Mouse (Mus musculus) neural tube, embryonic 14.5 days (tissue): ENCODE measurements around the gene Gdap1l1. TPM values are rescaled to one million over a fixed set of nuclear protein-coding genes. Genes with fewer than 3 reads are reported as not detected.

Experiments
- ATAC-seq: fragments of 200-750 bp; cut with Nextera tagmentation; 2 replicates; pipeline ENCODE4 v1.8.0; 2017; ENCODE audit warnings: low read depth, mild to moderate bottlenecking, moderate TSS enrichment, moderate library complexity
- H3K27ac ChIP-seq: fragments of 300-500 bp; sonication (generic); 2 replicates; pipeline ENCODE4 v1.5.1; 2014; ENCODE audit warnings: low read depth, mild to moderate bottlenecking, control low read depth, low read length, moderate library complexity, mixed read lengths
- H3K27me3 ChIP-seq: fragments of 300-500 bp; sonication (generic); 2 replicates; pipeline ENCODE4 v1.6.1; 2014; ENCODE audit warnings: low read length; ENCODE audit not compliant: control insufficient read depth, insufficient read depth
- H3K36me3 ChIP-seq: fragments of 300-500 bp; sonication (generic); 2 replicates; pipeline ENCODE4 v1.6.1; 2014; ENCODE audit warnings: low read length, mixed read lengths; ENCODE audit not compliant: control insufficient read depth, insufficient read depth
- H3K4me1 ChIP-seq: fragments of 300-500 bp; sonication (generic); 2 replicates; pipeline ENCODE4 v1.6.1; 2014; ENCODE audit warnings: low read length; ENCODE audit not compliant: control insufficient read depth, insufficient read depth
- H3K4me2 ChIP-seq: fragments of 300-500 bp; sonication (generic); 2 replicates; pipeline ENCODE4 v1.6.1; 2014; ENCODE audit warnings: mild to moderate bottlenecking, low read depth, low read length, control low read depth
- H3K4me3 ChIP-seq: fragments of 300-500 bp; sonication (generic); 2 replicates; pipeline ENCODE4 v1.5.1; 2014; ENCODE audit warnings: low read depth, low read length, control low read depth, mixed read lengths
- H3K9ac ChIP-seq: fragments of 300-500 bp; sonication (generic); replicated peaks from 2 replicates; pipeline ENCODE4 v1.6.1; 2014; ENCODE audit warnings: low read depth, mild to moderate bottlenecking, control low read depth, low read length, mixed read lengths
- H3K9me3 ChIP-seq: fragments of 300-500 bp; sonication (generic); 2 replicates; pipeline ENCODE4 v1.6.1; 2016; ENCODE audit warnings: low read length; ENCODE audit not compliant: control insufficient read depth
- WGBS: fragments of 180-500 bp; shearing (Covaris S2); extraction: QIAGEN DNeasy Blood & Tissue Kit; methylation state at CpG from one replicate; pipeline ENCODE4 v1.1.7; 2014; 5-methylcytosine and 5-hydroxymethylcytosine counted together
- polyA plus RNA-seq: library from polyadenylated mRNA; unstranded; fragments of >200 nt; fragmentation: Nextera tagmentation; extraction: Ambion mirVana; gene quantifications from 2 replicates; pipeline ENCODE4 v1.2.1, GENCODE M21; 2014

The Gdap1l1 gene
- polyA plus RNA-seq, 1 experiment from 2014 or later = 115 TPM

- no peaks in the 10 kb centered on the region for H3K36me3 ChIP-seq
- H3K27me3 ChIP-seq = no peaks in the 10 kb centered on the region
- H3K4me2 ChIP-seq = peak overlapping the region; percentile 59
- H3K9me3 ChIP-seq = no peaks in the 10 kb centered on the region
- H3K4me1 ChIP-seq = peaks cover 20% of the 10 kb centered on the region
- WGBS = 2% methylated on average over 30 of the region's 30 CpGs
- H3K4me3 ChIP-seq = peak overlapping the region; percentile 68
- H3K27ac ChIP-seq = peak overlapping the region; percentile 80
- ATAC-seq = peak; percentile 52
- peak overlapping the region; percentile 93 for H3K9ac ChIP-seq
Observed at GRCm38 (mm10) chr2:163438619-163439451, 559 bp downstream of the Gdap1l1 start.

GRCm38 (mm10) chr2:163439488-163439887 lies 1.2 kb downstream of the Gdap1l1 start:
- Histone ChIP-seq H3K36me3 (no peaks in the 10 kb centered on the region), H3K4me2 (peak overlapping the region; percentile 59), H3K9me3 (no peaks in the 10 kb centered on the region), H3K27me3 (no peaks in the 10 kb centered on the region), H3K4me3 (peak overlapping the region; percentile 68), H3K9ac (peak overlapping the region; percentile 93), H3K4me1 (peaks cover 20% of the 10 kb centered on the region), H3K27ac (no peak overlapping the region)
- no peak for ATAC-seq
- WGBS = 80% methylated on average over 1 of the region's 1 CpGs

DNA sequence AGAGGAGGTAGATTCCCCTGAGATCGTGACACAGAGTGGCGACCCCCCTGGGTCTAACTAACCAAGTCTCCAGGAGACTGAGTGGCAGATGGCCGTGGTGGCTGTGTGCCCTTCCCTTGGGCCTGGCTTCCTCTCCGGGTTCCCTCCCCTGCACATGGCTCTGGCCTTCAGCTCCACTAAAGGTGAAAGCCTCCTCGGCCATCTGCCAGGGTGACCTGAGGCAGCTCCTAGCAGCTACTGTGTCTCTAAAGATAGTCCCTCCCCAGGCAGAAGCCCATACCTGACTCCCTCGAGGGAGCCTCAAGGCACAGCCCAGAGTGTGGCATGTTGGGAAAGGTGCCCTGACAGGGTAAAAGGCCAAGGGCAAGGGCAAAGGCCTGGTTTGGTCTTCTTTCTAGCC lies 5.3 kb downstream of the Gdap1l1 start:
- no peak overlapping the region for H3K4me2 ChIP-seq
- peaks cover 6% of the 10 kb centered on the region for H3K36me3 ChIP-seq
- no peak for ATAC-seq
- no peaks in the 10 kb centered on the region for H3K9me3 ChIP-seq
- H3K27ac ChIP-seq = no peak overlapping the region
- H3K9ac ChIP-seq = no peak overlapping the region
- H3K27me3 ChIP-seq = no peaks in the 10 kb centered on the region
- 80% methylated on average over 6 of the region's 6 CpGs for WGBS
- no peak overlapping the region for H3K4me3 ChIP-seq
- peaks cover 16% of the 10 kb centered on the region for H3K4me1 ChIP-seq

- 69% methylated on average over 7 of the region's 7 CpGs for WGBS
- peaks cover 16% of the 10 kb centered on the region for H3K4me1 ChIP-seq
- no peak overlapping the region for H3K27ac ChIP-seq
- no peak overlapping the region for H3K4me3 ChIP-seq
- no peak for ATAC-seq
- H3K9ac ChIP-seq = no peak overlapping the region
- H3K36me3 ChIP-seq = peaks cover 6% of the 10 kb centered on the region
- no peaks in the 10 kb centered on the region for H3K9me3 ChIP-seq
- no peaks in the 10 kb centered on the region for H3K27me3 ChIP-seq
- H3K4me2 ChIP-seq = no peak overlapping the region
Observed at GRCm38 (mm10) chr2:163444017-163444416, 5.7 kb downstream of the Gdap1l1 start.

GRCm38 (mm10) chr2:163447375-163447774 lies 9.1 kb downstream of the Gdap1l1 start:
- no peak for ATAC-seq
- 88% methylated on average over 12 of the region's 12 CpGs for WGBS

DNA sequence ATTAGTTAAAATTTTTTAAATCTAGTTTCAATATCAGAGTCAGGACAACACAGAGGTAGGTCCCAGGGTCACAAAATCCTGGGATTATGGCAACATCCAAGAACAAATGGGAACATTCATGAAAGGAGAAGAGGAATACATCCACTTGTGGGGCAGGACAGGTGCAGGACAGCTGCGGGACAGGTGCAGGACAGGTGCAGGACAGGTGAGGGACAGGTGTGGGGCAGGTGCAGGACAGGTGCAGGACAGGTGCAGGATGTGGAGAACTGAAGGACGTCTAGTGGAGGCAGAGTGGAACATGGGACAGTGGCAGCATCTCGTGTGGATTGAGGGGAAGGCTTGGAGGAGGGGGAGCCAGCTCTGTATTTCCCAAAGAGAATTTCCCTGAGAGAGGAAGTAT lies 11.0 kb downstream of the Gdap1l1 start:
- no peak for ATAC-seq
- H3K9ac ChIP-seq = no peak overlapping the region
- 74% methylated on average over 3 of the region's 3 CpGs for WGBS
- no peak overlapping the region for H3K4me3 ChIP-seq
- no peaks in the 10 kb centered on the region for H3K9me3 ChIP-seq
- H3K27ac ChIP-seq = no peak overlapping the region
- no peaks in the 10 kb centered on the region for H3K4me1 ChIP-seq
- peaks cover 16% of the 10 kb centered on the region for H3K36me3 ChIP-seq
- H3K27me3 ChIP-seq = no peaks in the 10 kb centered on the region
- no peak overlapping the region for H3K4me2 ChIP-seq

More at GRCm38 (mm10) chr2:163447375-163447774, 9.1 kb downstream of the Gdap1l1 start:
- no peak overlapping the region for H3K9ac ChIP-seq
- H3K9me3 ChIP-seq = no peaks in the 10 kb centered on the region
- no peak overlapping the region for H3K4me2 ChIP-seq
- H3K27ac ChIP-seq = no peak overlapping the region
- H3K27me3 ChIP-seq = no peaks in the 10 kb centered on the region
- H3K4me1 ChIP-seq = no peaks in the 10 kb centered on the region
- H3K4me3 ChIP-seq = no peak overlapping the region
- peaks cover 16% of the 10 kb centered on the region for H3K36me3 ChIP-seq

- H3K9me3 ChIP-seq = no peaks in the 10 kb centered on the region
- 74% methylated on average over 6 of the region's 6 CpGs for WGBS
Observed at GRCm38 (mm10) chr2:163450668-163451295, 12.5 kb downstream of the Gdap1l1 start.

DNA sequence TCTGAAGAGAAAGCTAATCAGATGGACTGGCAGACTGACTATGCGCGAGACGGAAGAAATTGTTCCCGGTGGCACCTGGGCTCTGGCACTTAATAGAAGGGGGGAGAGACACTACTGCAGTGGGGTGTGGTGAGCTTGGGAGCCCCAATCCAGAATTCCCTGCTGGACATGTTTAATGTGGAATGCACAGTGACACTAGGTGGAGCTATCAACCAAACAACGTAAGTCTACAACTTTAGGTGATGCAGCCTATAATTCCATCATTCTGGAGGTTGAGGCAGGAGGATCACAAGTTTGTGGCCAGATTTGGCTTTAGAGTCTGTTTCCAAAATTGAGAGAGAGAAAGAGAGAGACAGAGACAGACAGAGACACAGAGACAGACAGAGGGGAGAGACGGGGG lies 14.5 kb downstream of the Gdap1l1 start:
- Histone ChIP-seq H3K36me3 (peaks cover 16% of the 10 kb centered on the region), H3K9me3 (no peaks in the 10 kb centered on the region), H3K27ac (no peak overlapping the region), H3K4me3 (no peak overlapping the region), H3K27me3 (no peaks in the 10 kb centered on the region), H3K9ac (no peak overlapping the region), H3K4me1 (no peaks in the 10 kb centered on the region), H3K4me2 (no peak overlapping the region)
- no peak for ATAC-seq
- WGBS = 89% methylated on average over 6 of the region's 6 CpGs

More at GRCm38 (mm10) chr2:163450668-163451295, 12.5 kb downstream of the Gdap1l1 start:
- peaks cover 16% of the 10 kb centered on the region for H3K36me3 ChIP-seq
- H3K9ac ChIP-seq = no peak overlapping the region
- H3K27ac ChIP-seq = no peak overlapping the region
- no peak for ATAC-seq
- no peak overlapping the region for H3K4me2 ChIP-seq
- no peaks in the 10 kb centered on the region for H3K4me1 ChIP-seq
- H3K27me3 ChIP-seq = no peaks in the 10 kb centered on the region
- H3K4me3 ChIP-seq = no peak overlapping the region

GRCm38 (mm10) chr2:163453378-163453777 lies 15.1 kb downstream of the Gdap1l1 start:
- 90% methylated on average over 13 of the region's 13 CpGs for WGBS
- Histone ChIP-seq H3K4me1 (no peaks in the 10 kb centered on the region), H3K36me3 (peaks cover 11% of the 10 kb centered on the region), H3K9me3 (no peaks in the 10 kb centered on the region), H3K27ac (no peak overlapping the region), H3K27me3 (no peaks in the 10 kb centered on the region), H3K9ac (no peak overlapping the region), H3K4me3 (no peak overlapping the region), H3K4me2 (no peak overlapping the region)
- no peak for ATAC-seq
